Mouse (Mus musculus): ENCODE measurements around the gene Polr3gl. TPM values are rescaled to one million over a fixed set of nuclear protein-coding genes. Genes with fewer than 3 reads are reported as not detected.

Polr3gl gene
- total RNA-seq, 2 experiments from 2014 or later = 26.6 to 28.1 TPM

GRCm38 (mm10) chr3:96559911-96560850 lies 33.8 kb downstream of the Polr3gl start:
- no peak for DNase-seq (ENCODE audit: extremely low spot score in 1 of 2, low spot score in 2 of 2)
- H3K4me3 ChIP-seq = peak overlapping the region; percentile 51
- intact Hi-C loops (cut with DNase I) = no loop called here
- no peak for TF ChIP-seq CTCF (IDR thresholded peaks at IDR 0.05)
- peak overlapping the region; percentile 4; the same call in 1 of the 2 replicates for H3K27ac ChIP-seq

- peak overlapping the region; percentile 51 for H3K4me3 ChIP-seq
- intact Hi-C loops (cut with DNase I) = no loop called here
- DNase-seq (ENCODE audit: extremely low spot score in 1 of 2, low spot score in 2 of 2) = no peak
- TF ChIP-seq CTCF (IDR thresholded peaks at IDR 0.05) = no peak
- H3K27ac ChIP-seq = no peak overlapping the region; the same call in 1 of the 2 replicates
These were observed 34.5 kb downstream of the Polr3gl start for GRCm38 (mm10) chr3:96559398-96559910.

- Histone ChIP-seq H3K4me3 (peak overlapping the region; percentile 51), H3K27ac (peak overlapping the region; percentile 77)
- TF ChIP-seq CTCF (IDR thresholded peaks at IDR 0.05) = no peak
- intact Hi-C loops (cut with DNase I) = no loop called here
- no peak for DNase-seq (ENCODE audit: extremely low spot score in 1 of 2, low spot score in 2 of 2)
These were observed 35.2 kb downstream of the Polr3gl start for GRCm38 (mm10) chr3:96558668-96559196.

GRCm38 (mm10) chr3:96558159-96558558 lies 35.8 kb downstream of the Polr3gl start:
- no peak for TF ChIP-seq CTCF (IDR thresholded peaks at IDR 0.05)
- no peak for DNase-seq (ENCODE audit: extremely low spot score in 1 of 2, low spot score in 2 of 2)
- H3K27ac ChIP-seq = peak overlapping the region; percentile 77
- intact Hi-C loops (cut with DNase I) = no loop called here
- peak overlapping the region; percentile 51 for H3K4me3 ChIP-seq

- intact Hi-C loops (cut with DNase I) = loop anchor here (2.0 kb wide), 1 partner anchor 19 kb away; the partner anchor contains the start of gene Gm16253
- Histone ChIP-seq H3K27ac (peak within 1 kb of the TSS; percentile 77), H3K4me3 (peak within 1 kb of the TSS; percentile 51)
- peak; percentile 91 to 93 for DNase-seq (ENCODE audit: extremely low spot score in 1 of 2, low spot score in 2 of 2)
- TF ChIP-seq CTCF (IDR thresholded peaks at IDR 0.05) = peak; percentile 63
These were observed 36.3 kb downstream of the Polr3gl start, which contains the start of gene Txnip for GRCm38 (mm10) chr3:96557694-96558093. Txnip (plus strand) TSS chr3:96557957.

- Histone ChIP-seq H3K27ac (peak overlapping the region; percentile 55), H3K4me3 (peak overlapping the region; percentile 51)
- intact Hi-C loops (cut with DNase I) = loop anchor here (2.0 kb wide), 1 partner anchor 20 kb away; the partner anchor contains the start of gene Gm16253
- TF ChIP-seq CTCF (IDR thresholded peaks at IDR 0.05) = no peak
- DNase-seq (ENCODE audit: extremely low spot score in 1 of 2, low spot score in 2 of 2) = no peak
These were observed 37.0 kb downstream of the Polr3gl start for GRCm38 (mm10) chr3:96556651-96557635.

GRCm38 (mm10) chr3:96555999-96556614 lies 37.9 kb downstream of the Polr3gl start:
- H3K4me3 ChIP-seq = no peak overlapping the region
- intact Hi-C loops (cut with DNase I) = loop anchor here (2.0 kb wide), 1 partner anchor 21 kb away; the partner anchor contains the start of gene Gm16253
- H3K27ac ChIP-seq = peak overlapping the region; percentile 60; the same call in 1 of the 2 replicates
- no peak for DNase-seq (ENCODE audit: extremely low spot score in 1 of 2, low spot score in 2 of 2)
- no peak for TF ChIP-seq CTCF (IDR thresholded peaks at IDR 0.05)

GRCm38 (mm10) chr3:96555041-96555596 lies 38.9 kb downstream of the Polr3gl start:
- no peak for TF ChIP-seq CTCF (IDR thresholded peaks at IDR 0.05)
- peak in 1 of 2 experiments; percentile 38 for DNase-seq (ENCODE audit: extremely low spot score in 1 of 2, low spot score in 2 of 2)
- intact Hi-C loops (cut with DNase I) = no loop called here
- Histone ChIP-seq H3K4me3 (no peak overlapping the region), H3K27ac (peak overlapping the region; percentile 60)

GRCm38 (mm10) chr3:96554251-96554650 lies 39.7 kb downstream of the Polr3gl start:
- no peak overlapping the region for H3K27ac ChIP-seq
- DNase-seq (ENCODE audit: extremely low spot score in 1 of 2, low spot score in 2 of 2) = no peak
- intact Hi-C loops (cut with DNase I) = no loop called here
- no peak overlapping the region for H3K4me3 ChIP-seq
- no peak for TF ChIP-seq CTCF (IDR thresholded peaks at IDR 0.05)

GRCm38 (mm10) chr3:96553601-96554000 lies 40.4 kb downstream of the Polr3gl start:
- no peak for TF ChIP-seq CTCF (IDR thresholded peaks at IDR 0.05)
- Histone ChIP-seq H3K27ac (no peak overlapping the region), H3K4me3 (no peak overlapping the region)
- intact Hi-C loops (cut with DNase I) = no loop called here
- no peak for DNase-seq (ENCODE audit: extremely low spot score in 1 of 2, low spot score in 2 of 2)
